Mouse (Mus musculus) right cerebral cortex, adult 18-20 months (tissue): ENCODE measurements around the gene Htr2b.

Source experiments
- DNase-seq: peaks from one replicate; pipeline ENCODE4 v3.0.0; 2022; ENCODE audit warnings: mixed read lengths

Htr2b gene

GRCm38 (mm10) chr1:86111779-86112178 lies at the start of gene Htr2b:
TSS of gene Htr2b (minus strand) at chr1:86111970.
- DNase-seq: peak; percentile 51

- no peak for DNase-seq
Measured at GRCm38 (mm10) chr1:86161061-86161460, 49.3 kb upstream of the Htr2b start.

DNA sequence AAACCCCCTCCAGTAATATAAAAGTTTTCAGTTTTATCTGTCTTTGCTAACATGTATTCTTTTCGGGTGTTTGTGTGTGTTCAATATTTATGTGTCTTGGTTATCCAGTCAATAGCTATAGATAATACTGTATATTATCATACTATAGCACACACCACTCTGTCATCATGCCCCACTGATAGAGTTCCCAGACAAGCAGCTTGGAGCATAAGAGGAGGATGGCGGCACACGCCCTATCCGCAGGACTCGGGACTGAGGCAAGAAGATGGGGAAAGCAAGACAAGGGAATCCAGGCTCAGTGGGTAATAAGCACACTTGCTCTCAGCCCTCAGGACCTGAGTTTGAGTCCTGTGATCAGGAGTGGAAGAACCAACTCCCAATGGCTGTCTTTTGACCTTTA lies 48.7 kb upstream of the Htr2b start:
- DNase-seq: no peak

- no peak for DNase-seq
Measured at GRCm38 (mm10) chr1:86160059-86160458, 48.3 kb upstream of the Htr2b start.

DNA sequence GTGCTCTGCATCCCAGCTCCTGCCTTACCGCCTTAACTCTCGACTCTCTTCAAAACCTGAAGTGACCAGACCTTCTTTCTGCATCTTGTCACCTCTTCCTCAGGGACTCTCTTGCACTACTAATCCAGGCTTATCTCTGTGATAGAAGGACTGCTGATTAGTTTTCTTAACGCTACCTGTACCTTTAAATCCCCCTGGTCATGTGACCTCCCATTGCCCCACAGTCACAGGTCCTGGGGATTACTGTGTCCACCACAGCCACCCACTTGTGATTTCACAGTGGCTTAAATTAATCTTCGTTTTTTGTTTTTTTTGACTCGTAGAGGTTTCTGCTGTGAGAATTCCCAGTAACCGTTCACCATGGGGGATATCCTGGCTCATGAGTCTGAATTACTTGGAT lies 44.8 kb upstream of the Htr2b start:
- DNase-seq: no peak

DNA sequence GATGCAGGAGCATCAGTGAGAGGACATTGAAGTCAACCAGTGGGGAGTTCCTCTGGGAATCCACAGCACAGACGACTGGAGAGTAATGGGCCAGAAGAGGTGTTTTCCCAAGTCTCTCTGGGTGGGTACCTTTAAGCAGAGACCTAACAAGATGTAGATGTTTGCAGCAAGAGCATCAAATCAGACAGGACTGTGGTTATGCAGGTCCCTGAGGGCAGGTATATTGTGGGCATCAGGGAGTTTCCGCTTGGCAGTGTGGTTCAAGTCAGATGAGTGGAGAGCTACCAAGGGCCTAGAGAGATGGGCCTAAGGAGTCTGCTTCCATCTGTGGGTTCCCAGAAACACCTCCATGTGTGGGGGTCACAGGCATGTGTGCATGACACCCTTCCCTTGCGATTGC lies 44.3 kb upstream of the Htr2b start:
- no peak for DNase-seq

DNA sequence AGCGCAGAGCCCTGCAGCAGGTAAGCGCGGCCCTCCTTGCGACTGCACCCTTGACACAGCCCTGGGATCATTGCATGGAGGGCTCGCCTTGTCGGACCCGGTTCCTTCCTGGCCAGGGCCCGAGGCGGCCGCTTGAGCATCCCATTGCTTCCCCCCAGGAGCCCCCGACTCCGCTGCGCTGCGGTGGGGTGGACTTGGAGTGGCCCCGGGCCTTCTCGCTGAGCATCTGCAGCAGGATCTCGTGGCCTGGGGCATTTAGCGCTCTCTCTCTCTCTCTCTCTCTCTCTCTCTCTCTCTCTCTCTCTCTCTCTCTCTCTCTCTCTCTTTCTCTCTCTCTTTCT lies 43.0 kb upstream of the Htr2b start:
- DNase-seq: no peak

DNA sequence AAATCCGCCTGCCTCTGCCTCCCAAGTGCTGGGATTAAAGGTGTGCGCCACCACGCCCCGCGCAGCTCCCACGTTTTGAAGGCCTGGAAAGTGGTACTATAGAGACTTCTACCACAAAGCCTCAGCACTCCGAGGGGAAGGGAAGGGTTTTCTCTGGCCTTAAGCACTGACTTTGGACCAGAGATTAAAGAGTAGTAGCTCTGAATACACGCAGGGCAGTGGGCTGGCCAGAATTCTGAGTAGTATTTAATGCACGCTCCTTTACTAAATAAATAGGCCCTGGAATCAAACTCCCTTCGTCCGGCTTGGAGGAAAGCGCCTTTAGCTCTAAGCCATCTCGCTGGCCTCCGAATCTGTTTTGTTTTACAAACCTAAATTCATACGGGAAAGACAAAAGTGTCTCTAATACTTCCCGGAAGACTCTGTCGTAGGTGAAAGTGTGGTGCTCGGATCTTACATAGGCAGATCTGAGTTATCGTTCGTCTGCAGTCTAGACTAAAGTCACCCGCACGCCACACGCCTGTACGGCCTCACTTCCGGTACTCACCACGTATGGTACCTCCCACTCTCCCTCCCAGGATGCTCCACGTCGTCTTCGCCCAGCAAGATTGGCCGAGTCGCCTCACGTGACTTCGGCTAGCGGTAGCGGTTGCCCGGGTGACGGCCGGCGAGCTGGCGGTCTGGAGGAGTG lies 42.5 kb upstream of the Htr2b start, which contains the start of gene Armc9:
Gene Armc9 (plus strand): TSS at position 648 of the 691 bp plus-strand sequence.
- peak; percentile 98 for DNase-seq

DNA sequence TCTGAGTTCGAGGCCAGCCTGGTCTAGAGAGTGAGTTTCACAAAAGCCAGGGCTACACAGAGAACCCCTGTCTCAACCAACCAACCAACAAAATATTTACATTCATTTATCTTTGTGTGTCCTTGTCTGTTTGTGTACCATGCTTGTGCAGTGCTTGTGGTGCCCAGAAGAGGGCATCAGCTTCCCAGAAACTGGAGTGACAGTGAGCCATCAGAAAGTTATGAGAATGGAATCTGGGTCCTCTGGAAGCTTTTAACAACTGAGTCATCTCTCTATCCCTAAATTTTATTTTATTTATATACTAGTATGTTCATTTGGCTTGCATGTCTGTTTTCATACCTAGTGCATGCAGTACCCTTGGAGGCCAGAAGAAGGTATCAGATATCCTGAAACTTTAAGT lies 40.8 kb upstream of the Htr2b start:
- no peak for DNase-seq

- DNase-seq: no peak
Measured at GRCm38 (mm10) chr1:86151376-86151775, 39.6 kb upstream of the Htr2b start.

DNA sequence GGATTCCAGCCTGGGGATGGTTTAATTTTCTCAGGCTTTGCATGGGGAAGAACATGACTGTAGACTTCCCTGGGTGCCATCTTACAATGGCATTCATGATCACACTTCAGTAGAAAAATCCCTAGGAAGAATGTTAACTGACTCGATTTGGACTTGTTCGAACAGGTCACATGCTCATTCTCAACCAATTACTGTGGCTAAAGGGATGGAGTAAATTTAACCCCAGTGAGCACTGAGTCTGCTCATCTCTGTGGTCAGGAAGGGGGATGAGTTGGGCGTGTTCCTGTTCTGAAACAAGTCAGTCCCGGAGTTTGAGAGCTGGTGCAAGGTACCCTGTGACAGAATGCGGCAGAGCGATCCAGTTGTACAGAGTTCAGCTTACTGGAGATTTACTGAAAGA lies 39.2 kb upstream of the Htr2b start:
- no peak for DNase-seq

- DNase-seq: no peak
Measured at GRCm38 (mm10) chr1:86148161-86148560, 36.4 kb upstream of the Htr2b start.

DNA sequence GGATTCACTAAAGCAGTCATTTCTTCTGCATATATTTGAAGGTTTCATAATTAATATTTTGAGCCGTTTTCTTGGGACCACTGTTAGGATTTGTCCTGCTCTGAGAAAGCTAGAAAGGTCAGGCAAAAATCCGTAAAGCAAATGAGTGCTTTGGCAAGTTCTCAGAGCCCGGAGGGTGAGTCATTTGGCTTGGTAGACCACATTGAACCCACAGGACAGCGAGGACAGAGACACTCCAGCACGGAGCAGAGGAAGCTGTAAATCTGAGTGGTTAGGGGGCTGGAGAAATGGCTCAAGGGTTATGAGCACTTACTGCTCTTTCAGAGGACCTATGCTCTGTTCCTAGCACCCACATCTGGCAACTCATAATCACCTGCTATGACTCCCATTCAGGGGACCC lies 35.8 kb upstream of the Htr2b start:
- DNase-seq: no peak

GRCm38 (mm10) chr1:86146293-86146692 lies 34.5 kb upstream of the Htr2b start:
- no peak for DNase-seq

DNA sequence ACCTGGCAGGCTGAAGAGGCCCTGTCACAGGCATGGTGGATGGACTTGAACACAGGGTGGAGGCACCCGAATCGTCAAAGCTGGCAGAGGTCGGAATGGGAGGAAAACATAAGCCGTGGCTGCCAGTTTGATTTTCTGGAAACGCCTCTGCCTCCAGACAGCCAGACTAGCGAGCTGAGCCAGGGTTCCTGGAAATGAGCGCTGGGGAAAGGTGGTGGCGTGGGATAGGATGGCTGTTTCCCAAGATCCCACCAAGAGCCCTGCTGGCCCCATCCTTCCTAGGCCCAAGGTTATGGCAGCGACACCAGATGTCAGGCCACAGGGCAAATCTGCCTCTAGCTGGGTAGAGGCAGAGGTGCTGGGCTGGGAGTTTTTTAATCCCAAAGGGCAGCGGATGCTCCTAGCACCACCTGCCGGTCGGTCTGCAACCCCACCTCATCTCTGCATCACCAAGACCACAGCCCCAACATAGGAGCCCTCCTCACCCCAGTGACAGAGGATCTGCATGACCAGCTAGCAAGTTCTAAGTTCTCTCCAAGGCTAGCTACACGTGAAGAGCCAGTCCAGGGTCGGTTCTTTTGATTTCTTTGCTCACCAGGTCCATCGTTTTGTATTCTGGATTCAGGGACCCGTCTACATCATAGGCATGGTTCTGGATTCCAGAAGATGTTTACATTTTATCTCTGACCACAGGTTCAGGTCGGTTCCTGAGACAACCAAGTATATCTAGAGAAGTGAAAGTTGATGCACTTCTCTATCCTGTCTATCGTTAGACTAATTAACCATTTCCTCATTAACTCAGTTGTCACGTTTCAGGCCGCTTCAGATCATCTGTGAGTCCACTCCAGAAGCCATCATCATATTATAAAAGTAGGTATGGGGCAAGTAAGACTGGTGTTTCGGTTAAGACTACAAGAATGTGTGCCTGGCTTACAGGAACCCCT lies 32.5 kb upstream of the Htr2b start:
- DNase-seq: no peak

DNA sequence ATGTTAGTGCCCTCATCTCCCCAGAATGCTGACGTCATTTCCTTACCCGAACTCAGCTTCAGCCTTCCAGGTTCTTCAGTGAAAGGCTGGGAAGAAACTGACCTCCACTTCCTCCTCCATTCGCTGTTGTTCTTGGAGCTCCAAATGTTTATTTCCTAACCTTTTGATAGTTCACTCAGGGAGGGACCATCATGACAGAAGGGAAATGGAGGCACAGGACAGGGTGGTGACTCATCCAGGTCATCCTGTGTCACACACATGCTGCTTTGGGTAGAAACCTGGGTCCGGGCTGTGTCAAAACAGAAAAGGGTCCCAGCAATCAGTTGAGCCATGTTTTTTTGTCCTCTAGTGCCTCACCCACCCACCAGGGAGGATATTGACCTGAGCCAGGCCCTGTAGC lies 31.4 kb upstream of the Htr2b start:
- no peak for DNase-seq

GRCm38 (mm10) chr1:86141081-86141480 lies 29.3 kb upstream of the Htr2b start:
- DNase-seq: no peak

DNA sequence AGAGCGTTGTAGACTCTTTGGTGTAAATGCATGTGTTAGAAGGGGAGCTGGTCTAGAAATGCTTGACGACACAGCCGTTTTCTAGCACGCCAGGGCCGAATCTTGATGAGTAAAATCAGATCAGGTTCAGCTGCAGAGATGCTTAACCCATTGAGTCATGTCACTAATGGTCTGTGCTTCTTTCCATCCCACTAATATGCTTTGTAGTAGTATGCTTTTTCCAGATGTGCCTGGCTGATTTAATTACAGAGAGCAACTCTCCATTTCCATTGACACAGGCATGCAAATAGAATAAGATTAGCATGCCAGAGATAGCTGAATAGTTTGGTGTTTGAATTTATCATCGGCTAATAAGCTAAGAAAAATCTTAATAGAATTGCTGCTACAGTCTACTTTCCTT lies 23.5 kb upstream of the Htr2b start:
- no peak for DNase-seq

DNA sequence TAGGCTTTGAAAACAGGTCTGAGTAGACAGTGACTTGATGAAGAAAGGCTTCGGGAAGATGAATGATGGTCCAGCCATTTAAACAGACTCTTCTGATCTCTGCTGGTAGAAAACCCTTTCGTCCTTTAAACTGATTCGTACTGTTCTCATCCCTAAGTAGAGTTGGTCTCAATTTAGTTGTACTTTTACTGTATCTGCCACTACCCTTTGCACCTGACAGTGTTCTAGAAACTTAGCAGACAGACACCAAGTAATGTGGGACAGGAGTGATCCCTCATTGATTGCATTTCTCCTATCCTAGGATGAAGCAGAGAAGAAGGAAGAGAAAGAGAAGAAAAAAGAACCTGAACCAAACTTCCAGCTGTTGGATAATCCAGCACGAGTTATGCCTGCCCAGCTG lies 21.6 kb upstream of the Htr2b start, which contains the start of gene Gm21972:
Gene Gm21972 (plus strand): TSS at position 301 of the 400 bp plus-strand sequence.
- DNase-seq: no peak

GRCm38 (mm10) chr1:86126036-86126435 lies 14.3 kb upstream of the Htr2b start:
- no peak for DNase-seq

GRCm38 (mm10) chr1:86119549-86119948 lies 7.8 kb upstream of the Htr2b start:
- no peak for DNase-seq

DNA sequence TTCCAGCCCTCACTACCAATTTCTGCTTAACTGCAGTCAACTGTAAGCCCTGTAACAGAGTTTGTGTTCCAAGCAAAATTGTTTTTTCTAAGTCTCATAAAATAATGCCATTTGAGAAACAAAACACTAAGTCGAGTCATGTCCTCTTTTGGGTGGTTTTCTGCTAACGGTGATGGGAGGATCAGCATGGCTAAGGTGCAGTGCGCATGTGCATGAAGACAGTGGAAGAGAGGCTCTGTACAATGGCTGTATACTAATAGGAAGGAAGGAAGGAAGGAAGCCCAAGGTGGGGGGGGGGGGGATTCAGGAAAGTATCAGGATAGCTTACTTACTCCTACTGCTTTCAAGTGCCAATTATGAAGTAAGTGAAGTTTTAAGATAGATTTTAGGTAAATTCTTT lies 2.4 kb upstream of the Htr2b start:
- no peak for DNase-seq

GRCm38 (mm10) chr1:86105054-86105453 lies 6.7 kb downstream of the Htr2b start:
- no peak for DNase-seq

DNA sequence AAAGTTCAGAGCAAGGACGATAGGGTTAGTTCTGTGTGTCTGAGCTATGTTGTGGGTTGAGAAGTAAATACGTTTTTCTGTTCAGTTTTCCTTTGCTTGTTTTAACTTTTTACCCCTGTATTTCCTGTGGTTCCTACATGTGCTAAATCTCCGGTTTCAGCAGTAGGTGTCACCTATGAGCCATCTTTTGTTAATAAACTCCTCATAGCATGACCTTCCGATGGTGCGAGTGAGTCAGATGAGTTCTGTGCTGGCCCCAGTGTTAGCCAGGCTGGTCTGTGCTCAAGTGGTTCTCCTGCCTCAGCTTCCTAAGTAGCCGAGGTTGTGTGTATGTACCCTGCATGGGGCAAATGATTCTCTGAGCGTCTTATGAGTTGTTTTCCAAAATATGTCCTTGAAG lies 17.4 kb downstream of the Htr2b start:
- DNase-seq: no peak
